Mouse (Mus musculus) adrenal gland, postnatal 4 days (tissue): ENCODE data around the gene Meis3. TPM values are rescaled to one million over a fixed set of nuclear protein-coding genes. Genes with fewer than 3 reads are reported as not detected.

Source experiments
- DNase-seq, 2 experiments: peaks; one replicate each; pipeline ENCODE4 v3.0.0; 2021 to 2022; ENCODE audit warnings: low spot score in 2 of 2, mixed read lengths in 2 of 2
- long read RNA-seq, 2 experiments: library from polyadenylated mRNA; stranded (forward); transcript quantifications; one replicate each; pipeline ENCODE4 v2.0.0; 2021
- total RNA-seq, 2 experiments: library from RNA; stranded (reverse); gene quantifications; 2 replicates each; pipeline ENCODE4 v1.2.3; 2021

Meis3 gene
- total RNA-seq = 10 to 100 TPM; 18.8 to 22.0 TPM
- long read RNA-seq, experiment 1, transcript Meis3-202 (12 exons, 1,925 nt) = major isoform, 7 of 29 reads
- long read RNA-seq, experiment 1, partial matches to known transcripts = 2 of 29 reads
- long read RNA-seq, experiment 1, other reads (novel, unspliced or antisense) = 14 of 29 reads
- long read RNA-seq, experiment 2, transcript Meis3-201 (13 exons, 1,731 nt) = major isoform, 12 of 38 reads
- long read RNA-seq, experiment 2, partial matches to known transcripts = 8 of 38 reads
- long read RNA-seq, experiment 2, other reads (novel, unspliced or antisense) = 14 of 38 reads

GRCm38 (mm10) chr7:16174597-16175541, at the start of gene Meis3:
Gene Meis3, plus strand, starts transcription at chr7:16175090.
- DNase-seq = no peak

- no peak for DNase-seq
Measured at GRCm38 (mm10) chr7:16125829-16126228, 49.1 kb upstream of the Meis3 start.

- DNase-seq = no peak
Measured at GRCm38 (mm10) chr7:16128344-16128743, 46.5 kb upstream of the Meis3 start.

GRCm38 (mm10) chr7:16128899-16129298, 46.0 kb upstream of the Meis3 start:
- DNase-seq = no peak

GRCm38 (mm10) chr7:16129421-16129845, 45.5 kb upstream of the Meis3 start, which contains the start of gene Slc8a2:
Gene Slc8a2, plus strand, starts transcription at chr7:16129826.
- peak; percentile 43 for DNase-seq

- no peak for DNase-seq
Measured at GRCm38 (mm10) chr7:16129846-16130691, 44.8 kb upstream of the Meis3 start.

GRCm38 (mm10) chr7:16130956-16131634, 43.8 kb upstream of the Meis3 start:
- no peak for DNase-seq

GRCm38 (mm10) chr7:16132161-16132581, 42.7 kb upstream of the Meis3 start:
- DNase-seq = no peak

- DNase-seq = no peak
Measured at GRCm38 (mm10) chr7:16132926-16133325, 42.0 kb upstream of the Meis3 start.

GRCm38 (mm10) chr7:16133691-16134090, 41.2 kb upstream of the Meis3 start:
- DNase-seq = no peak

GRCm38 (mm10) chr7:16134951-16135392, 39.9 kb upstream of the Meis3 start:
- DNase-seq = no peak

- no peak for DNase-seq
Measured at GRCm38 (mm10) chr7:16146489-16147410, 28.1 kb upstream of the Meis3 start.

GRCm38 (mm10) chr7:16147643-16148042, 27.2 kb upstream of the Meis3 start:
- peak in 1 of 2 experiments; percentile 50 for DNase-seq

- no peak for DNase-seq
Measured at GRCm38 (mm10) chr7:16149241-16149640, 25.6 kb upstream of the Meis3 start.

GRCm38 (mm10) chr7:16150191-16151145, 24.4 kb upstream of the Meis3 start:
- no peak for DNase-seq

GRCm38 (mm10) chr7:16153522-16153921, 21.4 kb upstream of the Meis3 start:
- DNase-seq = no peak

GRCm38 (mm10) chr7:16155132-16155872, 19.6 kb upstream of the Meis3 start:
- DNase-seq = no peak
